Mouse (Mus musculus) embryonic fibroblast, embryonic 13.5 days (primary cell): ENCODE data around the gene Sympk.

Experiments used
- CTCF ChIP-seq: IDR thresholded peaks from 2 replicates; pipeline ENCODE4 v1.5.1; 2011; ENCODE audit warnings: mild to moderate bottlenecking, control low read depth, low read length, moderate library complexity, borderline replicate concordance; ENCODE audit not compliant: insufficient read depth
- POLR2A ChIP-seq: IDR thresholded peaks from 2 replicates; pipeline ENCODE4 v1.6.1; 2011; ENCODE audit warnings: low read depth, mild to moderate bottlenecking, control low read depth, low read length, moderate library complexity

DNA sequence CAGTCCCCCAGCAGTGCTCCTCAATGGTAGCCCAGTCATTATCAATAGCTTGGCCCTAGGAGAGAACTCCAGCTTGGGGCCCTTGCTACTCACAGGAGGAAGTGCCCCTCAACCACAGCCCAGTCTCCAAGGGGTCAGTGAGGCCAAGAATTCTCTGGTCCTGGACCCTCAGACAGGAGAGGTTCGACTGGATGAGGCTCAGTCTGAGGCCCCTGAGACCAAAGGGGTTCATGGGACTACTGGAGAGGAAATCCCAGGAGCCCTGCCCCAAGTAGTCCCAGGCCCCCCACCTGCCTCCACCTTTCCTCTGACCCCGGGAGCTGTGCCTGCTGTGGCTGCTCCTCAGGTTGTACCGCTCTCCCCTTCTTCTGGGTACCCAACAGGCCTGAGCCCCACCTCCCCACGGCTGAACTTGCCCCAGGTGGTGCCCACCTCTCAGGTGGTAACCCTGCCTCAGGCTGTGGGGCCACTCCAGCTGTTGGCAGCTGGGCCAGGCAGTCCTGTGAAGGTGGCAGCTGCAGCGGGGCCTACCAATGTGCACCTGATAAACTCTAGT lies 72.3 kb downstream of the Sympk start:
- no peak for TF ChIP-seq CTCF
- no peak for TF ChIP-seq POLR2A
